Mouse (Mus musculus): ENCODE measurements around the gene Tcp11. TPM values are rescaled to one million over a fixed set of nuclear protein-coding genes. Genes with fewer than 3 reads are reported as not detected.

The Tcp11 gene
- polyA plus RNA-seq (2014; fragmentation: Illumina TruSeq; extraction: RNeasy Lipid Tissue Mini Kit (QIAGEN cat#74804)): not detected

DNA sequence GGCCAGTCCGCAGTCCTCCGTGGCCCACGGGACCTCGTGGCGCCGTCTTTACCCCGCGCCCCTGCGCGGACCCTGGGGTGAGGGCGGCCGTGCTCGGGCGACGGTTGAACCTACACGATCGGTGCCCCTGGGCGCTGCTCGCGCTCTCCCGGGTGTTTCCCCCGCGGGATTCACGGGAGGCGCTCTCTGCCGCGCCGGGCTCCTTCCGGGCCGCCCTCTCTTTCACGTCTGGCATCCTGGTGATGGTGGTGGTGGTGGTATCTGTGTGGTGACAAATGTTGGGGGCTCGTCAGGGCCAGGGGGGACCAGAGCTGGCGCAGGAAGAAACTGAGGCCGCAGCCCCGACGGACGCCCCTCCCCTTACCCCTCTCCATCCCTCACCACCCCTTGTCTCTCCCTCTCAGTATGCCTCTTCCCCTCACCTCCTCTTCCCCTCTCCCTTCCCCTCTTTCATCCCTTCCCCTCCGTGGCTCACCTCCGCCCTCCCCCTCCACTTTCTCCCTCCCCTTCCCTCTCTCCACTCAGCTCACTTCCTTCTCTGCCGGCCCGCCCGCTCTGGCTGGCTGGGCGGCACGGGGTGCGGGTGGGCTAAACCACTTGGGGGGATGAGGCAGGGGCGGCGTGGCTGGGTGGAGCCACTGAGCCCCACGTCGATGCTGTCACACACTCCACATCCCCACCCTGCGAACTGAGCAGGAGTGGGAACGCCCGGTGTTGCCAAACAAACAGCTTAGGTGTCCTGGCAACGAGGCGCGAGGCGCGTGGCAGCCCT lies at the start of gene Tcp11:
Gene Tcp11, minus strand, starts transcription at position 595 of the 772 bp plus-strand sequence.

Other genes with a start within 250 kb of the Tcp11 start
- gene Snrpc, start 242.5 kb downstream of the Tcp11 start, polyA plus RNA-seq (2014; fragmentation: Illumina TruSeq; extraction: RNeasy Lipid Tissue Mini Kit (QIAGEN cat#74804)): 68.4 TPM
- 5.0 TPM for gene Uhrf1bp1, start 224.2 kb downstream of the Tcp11 start, polyA plus RNA-seq (2014; fragmentation: Illumina TruSeq; extraction: RNeasy Lipid Tissue Mini Kit (QIAGEN cat#74804))
- gene Anks1, start 171.3 kb downstream of the Tcp11 start, polyA plus RNA-seq (2014; fragmentation: Illumina TruSeq; extraction: RNeasy Lipid Tissue Mini Kit (QIAGEN cat#74804)): 2.3 TPM
- gene Taf11, start 170.8 kb downstream of the Tcp11 start, polyA plus RNA-seq (2014; fragmentation: Illumina TruSeq; extraction: RNeasy Lipid Tissue Mini Kit (QIAGEN cat#74804)): 35.2 TPM
- 0.80 TPM for gene Scube3, start 61.5 kb upstream of the Tcp11 start, polyA plus RNA-seq (2014; fragmentation: Illumina TruSeq; extraction: RNeasy Lipid Tissue Mini Kit (QIAGEN cat#74804))
- 0.54 TPM for gene Zfp523, start 96.5 kb upstream of the Tcp11 start, polyA plus RNA-seq (2014; fragmentation: Illumina TruSeq; extraction: RNeasy Lipid Tissue Mini Kit (QIAGEN cat#74804))
- gene Def6, start 127.1 kb upstream of the Tcp11 start, polyA plus RNA-seq (2014; fragmentation: Illumina TruSeq; extraction: RNeasy Lipid Tissue Mini Kit (QIAGEN cat#74804)): not detected
- 0.17 TPM for gene Ppard, start 152.1 kb upstream of the Tcp11 start, polyA plus RNA-seq (2014; fragmentation: Illumina TruSeq; extraction: RNeasy Lipid Tissue Mini Kit (QIAGEN cat#74804))
- not detected for gene Fance, start 232.9 kb upstream of the Tcp11 start, polyA plus RNA-seq (2014; fragmentation: Illumina TruSeq; extraction: RNeasy Lipid Tissue Mini Kit (QIAGEN cat#74804))
- 174 TPM for gene Rpl10a, start 247.8 kb upstream of the Tcp11 start, polyA plus RNA-seq (2014; fragmentation: Illumina TruSeq; extraction: RNeasy Lipid Tissue Mini Kit (QIAGEN cat#74804))

All from ovary, adult 10 weeks (tissue).